Mouse (Mus musculus): ENCODE data around the gene 4930518I15Rik. TPM values are rescaled to one million over a fixed set of nuclear protein-coding genes. Genes with fewer than 3 reads are reported as not detected.
A peak's percentile ranks its signal among the peaks of the same experiment; 100 is the strongest.

4930518I15Rik gene
- polyA plus RNA-seq, 1 experiment from 2014 or later, result 9.7 TPM

DNA sequence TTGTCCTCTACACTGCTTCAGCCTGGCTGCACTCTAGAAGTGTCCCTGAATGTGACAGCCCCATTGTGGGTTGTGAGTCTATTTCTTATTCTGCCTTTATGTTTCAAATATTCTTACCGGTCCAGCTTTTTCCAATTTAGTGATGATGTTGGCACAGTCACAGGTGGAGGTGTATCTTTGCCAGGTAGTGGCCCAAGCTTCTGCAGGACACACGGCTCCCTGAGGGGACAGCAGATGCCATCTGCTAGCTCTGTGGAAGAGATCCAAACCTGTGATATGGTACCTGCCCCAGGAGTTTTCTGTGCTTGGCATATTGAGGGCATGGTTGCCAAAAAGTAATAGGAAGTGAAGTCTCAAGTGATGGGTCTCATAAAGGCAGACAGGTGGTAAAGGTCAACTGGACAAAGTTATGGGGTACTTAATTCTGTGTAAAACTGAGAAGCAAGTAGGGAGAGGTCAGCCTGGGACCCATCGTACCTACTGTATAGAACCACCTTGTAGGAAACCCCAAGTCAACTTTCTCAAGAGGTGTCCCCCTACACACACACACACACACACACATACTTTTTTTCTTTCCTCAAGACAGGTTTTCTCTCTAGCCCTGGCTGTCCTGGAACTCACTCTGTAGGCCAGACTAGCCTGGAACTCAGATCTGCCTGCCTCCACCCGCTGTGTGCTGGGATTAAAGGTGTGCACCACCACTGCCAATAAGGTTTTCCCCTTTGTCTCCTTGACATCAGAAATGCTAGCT is 17.2 kb upstream of the 4930518I15Rik start:
- 91% methylated on average over 4 of the region's 4 CpGs for WGBS
- H3K4me3 ChIP-seq (replicated peaks), result no peak overlapping the region
- H3K27me3 ChIP-seq, result no peaks in the 10 kb centered on the region
- H3K9me3 ChIP-seq (replicated peaks), result no peaks in the 10 kb centered on the region
- H3K9ac ChIP-seq, result no peak overlapping the region
- H3K27ac ChIP-seq (replicated peaks), result no peak overlapping the region
- H3K4me2 ChIP-seq (replicated peaks), result no peak overlapping the region
- no peaks in the 10 kb centered on the region for H3K4me1 ChIP-seq
- ATAC-seq (ENCODE audit: insufficient number of reproducible peaks, low FRiP score, low TSS enrichment, low read depth), result no peak
- H3K36me3 ChIP-seq, result peaks cover 48% of the 10 kb centered on the region

DNA sequence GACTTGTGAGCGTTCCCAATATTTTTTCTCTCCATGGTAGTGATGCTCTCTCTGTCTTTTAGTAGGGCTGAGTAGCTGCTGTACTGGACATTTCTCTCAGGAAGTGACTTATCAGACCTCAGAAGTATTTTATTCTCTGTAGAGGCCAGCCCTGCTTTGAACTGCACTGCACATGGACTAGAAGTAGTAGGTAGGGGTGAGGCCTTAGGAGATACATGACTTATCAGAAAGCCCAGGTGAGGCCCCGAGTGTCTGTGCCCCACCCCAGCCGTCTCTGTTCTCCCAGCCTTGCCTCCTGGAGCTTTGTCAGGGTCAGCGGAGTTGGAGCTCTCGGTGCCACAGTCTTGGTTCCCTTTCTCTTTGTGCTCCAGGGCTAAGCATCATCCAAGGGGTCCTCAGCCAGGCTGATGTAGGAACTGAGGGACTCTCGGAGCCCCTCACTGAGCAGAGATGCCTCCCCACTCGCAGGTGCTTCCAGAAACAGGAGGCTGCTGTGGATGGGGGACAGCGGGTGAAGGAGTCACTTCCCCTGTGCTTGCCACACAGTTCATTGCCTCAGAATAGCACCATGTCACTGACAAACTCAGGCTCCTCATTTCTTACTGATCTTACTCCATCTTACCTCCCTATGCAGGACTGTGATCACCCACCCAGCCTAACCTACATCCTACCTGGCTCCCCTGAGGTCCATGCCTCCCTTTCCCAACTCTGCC is 16.5 kb upstream of the 4930518I15Rik start:
- Histone ChIP-seq H3K36me3 (peaks cover 54% of the 10 kb centered on the region), H3K27ac (replicated peaks) (no peak overlapping the region), H3K4me2 (replicated peaks) (no peak overlapping the region), H3K4me1 (no peaks in the 10 kb centered on the region), H3K4me3 (replicated peaks) (no peak overlapping the region), H3K9me3 (replicated peaks) (no peaks in the 10 kb centered on the region), H3K27me3 (no peaks in the 10 kb centered on the region), H3K9ac (no peak overlapping the region)
- WGBS, result 87% methylated on average over 8 of the region's 8 CpGs
- no peak for ATAC-seq (ENCODE audit: insufficient number of reproducible peaks, low FRiP score, low TSS enrichment, low read depth)

DNA sequence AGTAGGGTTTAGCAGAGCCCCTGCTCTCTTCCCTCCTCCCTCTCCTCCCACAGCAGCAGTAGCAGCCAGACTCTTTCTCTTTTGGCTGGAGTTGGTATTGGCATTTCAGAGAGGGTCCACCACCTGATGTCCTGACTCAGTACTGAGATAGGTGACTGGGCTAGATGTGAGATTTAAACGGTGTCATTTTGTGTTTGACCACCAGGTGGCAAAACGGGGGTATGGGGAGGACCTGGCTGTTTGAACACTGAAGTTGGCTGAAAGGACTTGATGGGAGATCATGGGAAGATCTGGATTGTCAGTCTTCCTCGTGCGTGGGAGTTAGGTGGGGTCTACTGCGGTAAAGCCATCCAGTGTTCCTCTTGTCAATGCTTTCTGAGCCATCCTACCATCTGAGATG is 15.9 kb upstream of the 4930518I15Rik start:
- no peaks in the 10 kb centered on the region for H3K4me1 ChIP-seq
- no peak overlapping the region for H3K4me2 ChIP-seq (replicated peaks)
- no peak overlapping the region for H3K27ac ChIP-seq (replicated peaks)
- WGBS, result 29% methylated on average over 5 of the region's 5 CpGs
- no peaks in the 10 kb centered on the region for H3K27me3 ChIP-seq
- H3K4me3 ChIP-seq (replicated peaks), result no peak overlapping the region
- no peaks in the 10 kb centered on the region for H3K9me3 ChIP-seq (replicated peaks)
- 0 out of 2 replicates have a peak, but pooled peaks have one; percentile 40 for ATAC-seq (ENCODE audit: insufficient number of reproducible peaks, low FRiP score, low TSS enrichment, low read depth)
- peaks cover 59% of the 10 kb centered on the region for H3K36me3 ChIP-seq
- H3K9ac ChIP-seq, result no peak overlapping the region

DNA sequence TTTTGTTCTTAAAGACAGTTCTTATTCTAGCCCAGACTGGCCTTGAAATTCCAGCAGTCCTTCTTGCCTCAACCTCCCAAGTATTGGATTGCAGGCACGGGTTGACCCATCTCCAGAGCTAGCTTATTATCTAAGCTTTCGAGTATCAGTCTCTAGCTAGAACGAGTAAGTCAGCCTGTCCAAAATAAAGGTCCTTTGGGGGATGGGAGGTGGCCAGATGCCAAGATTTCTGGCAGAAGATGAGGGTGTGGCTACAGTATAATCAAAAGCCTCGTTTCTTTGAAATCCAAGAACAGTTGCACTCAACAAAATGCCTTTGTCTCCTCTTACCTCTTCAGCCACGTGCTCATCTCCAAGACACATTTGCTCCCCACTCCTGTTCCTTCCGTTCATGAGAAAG is 12.8 kb upstream of the 4930518I15Rik start:
- Histone ChIP-seq H3K4me3 (replicated peaks) (no peak overlapping the region), H3K4me1 (peaks cover 2% of the 10 kb centered on the region; the same call in 1 of the 2 replicates), H3K9me3 (replicated peaks) (no peaks in the 10 kb centered on the region), H3K9ac (no peak overlapping the region), H3K27me3 (no peaks in the 10 kb centered on the region), H3K4me2 (replicated peaks) (no peak overlapping the region), H3K27ac (replicated peaks) (no peak overlapping the region), H3K36me3 (peaks cover 83% of the 10 kb centered on the region)
- WGBS, result 37% methylated on average over 6 of the region's 6 CpGs
- ATAC-seq (ENCODE audit: insufficient number of reproducible peaks, low FRiP score, low TSS enrichment, low read depth), result no peak

DNA sequence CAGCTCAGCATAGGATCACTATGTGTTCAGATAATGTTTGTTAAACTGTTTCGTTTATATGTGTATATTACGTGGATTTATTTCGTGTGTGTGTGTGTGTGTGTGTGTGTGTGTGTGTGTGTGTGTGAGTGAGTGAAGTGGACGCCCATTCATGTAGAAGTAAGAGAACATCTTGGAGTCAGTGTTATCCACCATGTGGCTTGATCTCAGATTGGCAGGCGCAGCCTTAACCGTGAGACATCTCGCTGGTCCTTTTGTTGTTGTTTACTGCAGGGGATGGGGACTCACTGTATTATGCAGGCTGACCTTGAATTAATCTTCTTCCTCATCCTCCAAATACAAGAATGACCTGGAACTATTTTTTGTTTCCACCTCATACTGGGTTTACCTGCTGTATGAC is 11.8 kb upstream of the 4930518I15Rik start:
- Histone ChIP-seq H3K36me3 (peaks cover 83% of the 10 kb centered on the region), H3K9ac (no peak overlapping the region), H3K4me2 (replicated peaks) (no peak overlapping the region), H3K9me3 (replicated peaks) (no peaks in the 10 kb centered on the region), H3K4me1 (peaks cover 4% of the 10 kb centered on the region), H3K4me3 (replicated peaks) (no peak overlapping the region), H3K27ac (replicated peaks) (no peak overlapping the region), H3K27me3 (no peaks in the 10 kb centered on the region)
- ATAC-seq (ENCODE audit: insufficient number of reproducible peaks, low FRiP score, low TSS enrichment, low read depth), result no peak
- WGBS, result 90% methylated on average over 7 of the region's 7 CpGs

DNA sequence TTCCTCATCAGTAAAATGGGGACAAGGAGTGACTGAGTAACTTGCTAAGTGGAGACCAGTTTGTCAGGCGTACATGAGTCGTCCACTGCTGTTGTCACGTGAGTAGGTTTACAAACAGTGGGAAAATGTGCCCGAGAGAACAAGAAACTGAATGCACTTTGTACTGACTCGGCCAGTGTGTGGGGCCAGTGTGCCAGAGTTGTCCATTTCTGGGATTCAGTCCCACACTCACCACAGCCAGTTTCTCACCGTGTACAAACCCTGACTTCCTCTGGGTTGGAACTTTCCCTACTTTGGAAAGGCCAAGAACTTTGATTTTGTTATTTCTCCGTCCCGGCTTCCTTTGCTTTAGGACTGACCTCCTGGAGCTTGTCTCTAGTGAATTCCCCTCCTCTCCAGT is 11.2 kb upstream of the 4930518I15Rik start:
- 81% methylated on average over 8 of the region's 8 CpGs for WGBS
- Histone ChIP-seq H3K36me3 (peaks cover 78% of the 10 kb centered on the region), H3K9ac (no peak overlapping the region), H3K4me3 (replicated peaks) (no peak overlapping the region), H3K9me3 (replicated peaks) (no peaks in the 10 kb centered on the region), H3K4me2 (replicated peaks) (no peak overlapping the region), H3K27me3 (no peaks in the 10 kb centered on the region), H3K27ac (replicated peaks) (no peak overlapping the region), H3K4me1 (peaks cover 10% of the 10 kb centered on the region)
- ATAC-seq (ENCODE audit: insufficient number of reproducible peaks, low FRiP score, low TSS enrichment, low read depth), result no peak

DNA sequence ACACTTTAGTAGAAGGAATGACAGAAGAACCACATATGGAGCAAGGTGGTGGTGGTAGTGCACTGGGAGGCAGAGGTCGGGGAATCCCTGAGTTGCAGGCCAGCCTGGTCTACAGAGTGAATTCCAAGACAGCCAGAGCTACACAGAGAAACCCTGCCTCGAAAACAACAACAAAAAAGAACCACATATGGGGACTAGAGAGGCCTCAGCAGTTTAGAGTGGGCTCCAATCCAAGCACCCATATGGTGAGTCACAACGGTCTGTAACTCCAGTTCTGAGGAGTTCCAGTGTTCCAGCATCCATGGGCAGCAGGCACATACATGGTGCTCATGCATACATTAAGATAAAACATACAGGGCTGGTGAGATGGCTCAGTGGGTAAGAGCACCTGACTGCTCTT is 6.7 kb upstream of the 4930518I15Rik start:
- Histone ChIP-seq H3K27me3 (no peaks in the 10 kb centered on the region), H3K9me3 (replicated peaks) (no peaks in the 10 kb centered on the region), H3K4me1 (peaks cover 22% of the 10 kb centered on the region), H3K9ac (no peak overlapping the region), H3K27ac (replicated peaks) (no peak overlapping the region), H3K4me2 (replicated peaks) (peak overlapping the region; percentile 69; the same call in 1 of the 2 replicates), H3K4me3 (replicated peaks) (peak overlapping the region; percentile 80), H3K36me3 (peaks cover 37% of the 10 kb centered on the region)
- WGBS, result 76% methylated on average over 3 of the region's 3 CpGs
- ATAC-seq (ENCODE audit: insufficient number of reproducible peaks, low FRiP score, low TSS enrichment, low read depth), result no peak

DNA sequence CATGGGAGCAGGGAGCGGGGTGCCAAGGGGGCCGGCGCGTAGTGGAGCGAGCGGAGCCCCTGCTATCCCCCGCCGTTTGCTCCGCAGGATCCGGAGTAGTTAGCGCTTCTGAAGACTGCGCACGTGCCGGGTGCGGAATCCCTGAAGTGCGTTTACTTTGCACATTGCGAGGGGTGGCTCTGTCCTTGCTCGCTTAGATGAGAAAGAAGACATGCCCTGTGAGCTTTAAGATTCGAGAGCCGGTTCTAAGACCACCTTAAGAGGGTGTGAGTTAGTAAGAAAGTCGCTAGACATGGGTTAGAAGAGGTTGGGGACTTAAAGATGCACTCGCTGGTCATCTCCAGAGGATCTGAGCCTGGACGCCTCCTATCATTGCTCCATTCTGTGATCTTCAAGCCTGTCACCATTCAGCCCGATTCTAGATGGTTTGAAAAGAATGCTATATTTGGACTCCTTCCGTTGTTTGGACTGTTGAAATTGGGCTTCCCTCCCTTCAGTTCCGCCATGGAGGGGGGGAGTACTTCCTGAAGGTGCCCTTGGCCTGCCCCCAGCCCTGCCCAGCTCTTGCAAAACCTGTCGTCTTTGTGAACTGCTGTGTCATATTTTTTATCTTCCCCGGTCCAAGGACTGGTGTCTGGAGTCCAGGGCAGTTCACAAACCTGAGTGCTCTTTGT is 5.9 kb upstream of the 4930518I15Rik start:
- Histone ChIP-seq H3K4me1 (peaks cover 27% of the 10 kb centered on the region), H3K4me3 (replicated peaks) (peak overlapping the region; percentile 80), H3K36me3 (peaks cover 29% of the 10 kb centered on the region), H3K27me3 (no peaks in the 10 kb centered on the region), H3K4me2 (replicated peaks) (peak overlapping the region; percentile 69), H3K9me3 (replicated peaks) (no peaks in the 10 kb centered on the region), H3K9ac (peak overlapping the region; percentile 99), H3K27ac (replicated peaks) (peak overlapping the region; percentile 86)
- 1% methylated on average over 28 of the region's 28 CpGs for whole genome bisulfite sequencing
- ATAC-seq (ENCODE audit: insufficient number of reproducible peaks, low FRiP score, low TSS enrichment, low read depth), result no peak

DNA sequence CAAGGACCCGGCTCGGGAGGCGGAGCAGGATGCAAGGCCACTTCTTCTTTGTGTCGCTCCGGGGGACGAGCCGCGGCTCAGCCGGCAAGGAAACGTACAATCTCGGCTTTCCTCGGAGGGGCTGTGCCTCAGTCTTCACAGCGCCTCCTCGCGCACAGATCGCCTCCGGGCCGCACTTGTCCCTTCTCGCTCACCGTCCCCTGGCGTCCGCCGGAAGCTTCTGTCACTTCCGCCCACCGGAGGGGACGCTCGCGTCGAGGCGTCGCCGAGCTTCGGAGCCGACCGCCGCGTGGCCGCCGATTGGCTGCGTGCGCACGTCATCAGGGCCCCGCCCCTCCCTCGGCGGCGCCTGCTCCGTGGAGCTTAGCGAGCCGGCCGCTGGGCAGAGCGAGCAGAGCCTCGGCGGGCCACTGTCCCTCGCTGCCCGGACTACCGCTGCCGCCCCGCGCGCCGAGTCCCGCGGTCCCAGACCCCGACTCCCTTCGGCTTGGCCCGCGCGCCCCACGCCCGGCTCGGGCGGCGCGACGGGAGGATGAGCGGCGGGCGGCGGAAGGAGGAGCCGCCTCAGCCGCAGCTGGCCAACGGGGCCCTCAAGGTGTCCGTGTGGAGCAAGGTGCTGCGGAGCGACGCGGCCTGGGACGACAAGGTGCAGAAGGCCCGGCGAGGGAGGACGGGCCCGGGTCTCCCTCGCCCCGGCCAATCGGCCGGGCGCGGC is 5.2 kb upstream of the 4930518I15Rik start, which contains the start of gene Rab5if:
Gene Rab5if (plus strand): TSS at position 357 of the 715 bp plus-strand sequence.
- peak; percentile 97 for ATAC-seq (ENCODE audit: insufficient number of reproducible peaks, low FRiP score, low TSS enrichment, low read depth)
- WGBS, result under 1% methylated on average over 97 of the region's 98 CpGs

DNA sequence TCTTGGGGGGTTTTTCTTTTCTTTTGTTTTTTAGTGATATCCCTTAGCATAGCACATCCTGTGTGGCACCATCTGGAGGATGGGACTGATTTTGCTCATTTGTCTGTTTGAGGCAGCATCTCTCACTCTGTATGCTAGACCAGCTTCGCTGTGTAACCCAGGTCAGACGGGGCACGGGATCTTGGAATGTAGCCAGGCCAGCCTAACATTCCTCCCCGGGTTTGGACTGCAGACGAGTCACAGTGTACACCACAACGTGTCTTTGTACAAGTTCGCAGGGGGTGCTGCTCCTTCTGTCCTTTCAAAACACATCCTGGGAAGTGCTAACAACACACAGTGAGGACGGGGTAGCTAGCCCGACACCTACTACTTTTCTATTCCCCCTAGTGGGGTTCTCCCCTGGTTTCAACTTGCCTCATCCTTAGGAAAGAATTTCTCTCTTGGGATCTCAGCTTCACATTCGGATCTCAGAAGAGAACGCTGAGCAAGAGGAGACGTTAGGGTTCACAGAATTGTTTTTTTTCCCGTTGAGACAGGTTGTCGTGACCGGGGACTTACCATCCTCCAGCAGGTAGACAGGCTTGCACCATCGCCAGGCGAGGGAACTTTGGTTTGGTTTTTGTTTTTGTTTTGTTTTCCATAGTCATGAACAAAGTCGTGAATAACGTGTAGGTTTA is 4.4 kb upstream of the 4930518I15Rik start:
- peak overlapping the region; percentile 97 for H3K27ac ChIP-seq (replicated peaks)
- H3K9me3 ChIP-seq (replicated peaks), result no peaks in the 10 kb centered on the region
- H3K27me3 ChIP-seq, result no peaks in the 10 kb centered on the region
- no peak for ATAC-seq (ENCODE audit: insufficient number of reproducible peaks, low FRiP score, low TSS enrichment, low read depth)
- H3K4me2 ChIP-seq (replicated peaks), result peak overlapping the region; percentile 69
- H3K4me1 ChIP-seq, result peaks cover 34% of the 10 kb centered on the region
- 0% methylated on average over 19 of the region's 19 CpGs for WGBS
- peaks cover 21% of the 10 kb centered on the region for H3K36me3 ChIP-seq
- peak overlapping the region; percentile 80 for H3K4me3 ChIP-seq (replicated peaks)
- peak overlapping the region; percentile 78 for H3K9ac ChIP-seq

More for the DNA sequence above, 5.2 kb upstream of the 4930518I15Rik start, which contains the start of gene Rab5if:
- peak within 1 kb of the TSS; percentile 99 for H3K9ac ChIP-seq
- H3K27me3 ChIP-seq, result no peaks in the 10 kb centered on the region
- no peaks in the 10 kb centered on the region for H3K9me3 ChIP-seq (replicated peaks)
- peak within 1 kb of the TSS; percentile 69 for H3K4me2 ChIP-seq (replicated peaks)
- H3K27ac ChIP-seq (replicated peaks), result peak within 1 kb of the TSS; percentile 97
- H3K4me3 ChIP-seq (replicated peaks), result peak within 1 kb of the TSS; percentile 80
- peaks cover 24% of the 10 kb centered on the region for H3K36me3 ChIP-seq
- peaks cover 34% of the 10 kb centered on the region for H3K4me1 ChIP-seq

All from embryonic facial prominence, embryonic 15.5 days (tissue).